Mouse (Mus musculus): ENCODE results near the gene Kmt2e. TPM values are rescaled to one million over a fixed set of nuclear protein-coding genes. Genes with fewer than 3 reads are reported as not detected.

Kmt2e gene
- total RNA-seq, 1 experiment, result 9.1 TPM

DNA sequence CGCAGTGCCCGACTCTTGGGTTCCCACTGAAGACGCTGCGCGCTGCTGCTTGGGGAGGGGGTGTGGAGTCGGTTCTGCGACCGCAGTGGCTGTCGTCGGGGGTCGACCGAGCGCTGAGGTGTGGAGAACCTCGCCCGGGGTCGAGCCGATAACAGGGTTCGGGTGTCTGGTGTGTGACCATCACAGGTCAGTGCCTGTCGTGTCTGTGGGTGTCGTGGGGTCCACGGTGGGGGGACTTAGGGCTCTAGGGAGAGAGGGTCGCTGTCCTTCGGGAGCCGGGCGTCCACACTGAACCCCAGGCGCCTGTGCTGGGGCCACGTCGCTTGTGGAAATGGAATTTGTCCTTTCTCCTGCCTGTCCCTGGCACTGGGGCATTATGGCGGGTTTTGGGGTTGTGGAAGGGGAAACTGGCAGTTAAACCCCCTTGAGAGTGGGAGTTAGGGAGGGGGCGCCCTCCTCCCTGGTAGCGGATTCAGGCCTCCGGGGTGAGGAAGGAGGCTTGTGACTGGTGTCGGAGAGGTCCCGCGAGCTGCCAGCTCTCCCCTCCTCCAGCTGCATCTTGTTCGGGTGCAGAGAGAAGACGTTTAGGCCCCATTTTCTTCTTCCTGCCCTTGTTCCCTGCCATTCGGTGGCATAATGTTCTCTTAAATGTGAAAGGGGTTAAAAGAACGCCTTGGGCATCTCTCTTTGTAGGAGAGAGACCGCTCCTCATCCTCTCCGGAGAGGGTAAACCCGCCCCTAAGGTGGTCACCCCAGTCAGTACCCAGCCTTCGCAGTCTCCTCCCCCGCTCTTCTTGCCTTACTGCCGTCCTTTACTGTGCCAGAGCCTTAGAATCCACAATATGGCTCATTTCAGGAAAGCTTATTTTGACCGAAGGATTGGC is 599 bp downstream of the Kmt2e start:
- in situ Hi-C loops (cut with MboI; ENCODE audit: low sequenced_read_pairs in 2 of 2, unreplicated experiment in 2 of 2), result no loop called here
- TF ChIP-seq HCFC1 (IDR thresholded peaks at IDR 0.05; ENCODE audit: borderline replicate concordance, insufficient read depth, low read length) (no peak), CHD2 (IDR thresholded peaks at IDR 0.05; ENCODE audit: low read depth, low read length) (no peak), MAFK (IDR thresholded peaks at IDR 0.05; ENCODE audit: insufficient read depth, low read depth, low read length) (no peak), ZNF384 (IDR thresholded peaks at IDR 0.05; ENCODE audit: low read depth, low read length) (no peak), ZC3H11A (IDR thresholded peaks at IDR 0.05; ENCODE audit: borderline replicate concordance, low read depth, low read length) (no peak)
- peak overlapping the region; percentile 76 for H3K27ac ChIP-seq (ENCODE audit: insufficient read depth, low read depth, low read length, poor library complexity, severe bottlenecking)
- peak overlapping the region; percentile 97 for H3K9ac ChIP-seq (ENCODE audit: insufficient read depth, low read depth, low read length, poor library complexity, severe bottlenecking)
- H3K9me3 ChIP-seq (ENCODE audit: control insufficient read depth, insufficient read depth, low read depth, low read length), result no peaks in the 10 kb centered on the region
- 0 out of 2 replicates have a peak, but pooled peaks cover 2% of the 10 kb centered on the region for H3K36me3 ChIP-seq (ENCODE audit: control insufficient read depth, insufficient read depth, low read length, poor library complexity, severe bottlenecking)
- no peak for DNase-seq (ENCODE audit: low read depth, low spot score)
- H3K4me1 ChIP-seq (ENCODE audit: control insufficient read depth in 2 of 2, insufficient read depth in 2 of 2, low read length in 2 of 2, poor library complexity in 1 of 2), result peaks cover 0 to 10% of the 10 kb centered on the region in 2 experiments; a peak in 2 of 4 replicates
- peak overlapping the region; percentile 89 to 93 for H3K4me3 ChIP-seq (ENCODE audit: insufficient read depth in 1 of 2, low read depth in 1 of 2, low read length in 2 of 2, poor library complexity in 1 of 2, severe bottlenecking in 1 of 2)

DNA sequence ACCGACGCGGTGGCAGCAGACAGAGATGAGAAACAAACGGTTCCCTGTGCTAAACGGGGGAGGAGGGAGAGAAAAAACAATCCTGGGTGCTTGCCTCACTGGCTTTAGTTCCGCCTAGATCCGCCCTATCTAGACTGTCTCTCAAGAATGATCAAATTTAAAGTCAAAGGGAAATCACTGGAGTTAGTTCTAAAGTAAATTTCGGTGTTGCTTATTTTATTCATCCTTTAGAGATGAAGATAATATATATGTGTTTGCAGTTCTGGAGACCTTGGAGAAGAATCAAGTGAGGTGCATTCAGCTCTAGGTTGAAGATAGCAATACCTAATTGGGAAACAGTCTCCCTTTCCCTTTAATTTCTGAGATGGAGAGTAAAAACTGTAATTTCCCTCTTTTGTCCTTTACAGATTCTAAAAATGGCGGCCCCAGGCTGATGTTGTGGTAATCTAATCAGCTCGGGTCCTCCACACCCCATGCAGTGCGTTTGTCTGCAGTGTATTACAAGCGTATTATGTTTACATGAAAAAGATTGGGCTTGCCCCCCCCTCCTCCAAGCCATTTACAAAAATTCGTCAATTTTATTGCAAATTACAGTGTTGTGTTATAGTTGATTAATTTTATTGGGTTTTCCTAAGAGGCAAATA is 1.4 kb downstream of the Kmt2e start:
- H3K4me3 ChIP-seq (ENCODE audit: insufficient read depth in 1 of 2, low read depth in 1 of 2, low read length in 2 of 2, poor library complexity in 1 of 2, severe bottlenecking in 1 of 2), result peak overlapping the region; percentile 89 to 93
- peak overlapping the region; percentile 51; the same call in 1 of the 2 replicates for H3K27ac ChIP-seq (ENCODE audit: insufficient read depth, low read depth, low read length, poor library complexity, severe bottlenecking)
- TF ChIP-seq ZNF384 (IDR thresholded peaks at IDR 0.05; ENCODE audit: low read depth, low read length), result 0 out of 2 replicates have a peak, but pooled peaks have one; percentile 14
- TF ChIP-seq ZC3H11A (IDR thresholded peaks at IDR 0.05; ENCODE audit: borderline replicate concordance, low read depth, low read length), result no peak
- no peaks in the 10 kb centered on the region for H3K9me3 ChIP-seq (ENCODE audit: control insufficient read depth, insufficient read depth, low read depth, low read length)
- in situ Hi-C loops (cut with MboI; ENCODE audit: low sequenced_read_pairs in 2 of 2, unreplicated experiment in 2 of 2), result no loop called here
- no peak for DNase-seq (ENCODE audit: low read depth, low spot score)
- H3K36me3 ChIP-seq (ENCODE audit: control insufficient read depth, insufficient read depth, low read length, poor library complexity, severe bottlenecking), result 0 out of 2 replicates have a peak, but pooled peaks cover 2% of the 10 kb centered on the region
- peaks cover 0 to 10% of the 10 kb centered on the region in 2 experiments; a peak in 2 of 4 replicates for H3K4me1 ChIP-seq (ENCODE audit: control insufficient read depth in 2 of 2, insufficient read depth in 2 of 2, low read length in 2 of 2, poor library complexity in 1 of 2)
- H3K9ac ChIP-seq (ENCODE audit: insufficient read depth, low read depth, low read length, poor library complexity, severe bottlenecking), result peak overlapping the region; percentile 97

- Histone ChIP-seq H3K4me3 (ENCODE audit: insufficient read depth in 1 of 2, low read depth in 1 of 2, low read length in 2 of 2, poor library complexity in 1 of 2, severe bottlenecking in 1 of 2) (no peak overlapping the region), H3K9ac (ENCODE audit: insufficient read depth, low read depth, low read length, poor library complexity, severe bottlenecking) (no peak overlapping the region), H3K36me3 (ENCODE audit: control insufficient read depth, insufficient read depth, low read length, poor library complexity, severe bottlenecking) (no peaks in the 10 kb centered on the region), H3K4me1 (ENCODE audit: control insufficient read depth in 2 of 2, insufficient read depth in 2 of 2, low read length in 2 of 2, poor library complexity in 1 of 2) (peaks cover 0 to 3% of the 10 kb centered on the region in 2 experiments; a peak in 1 of 4 replicates), H3K9me3 (ENCODE audit: control insufficient read depth, insufficient read depth, low read depth, low read length) (no peaks in the 10 kb centered on the region), H3K27ac (ENCODE audit: insufficient read depth, low read depth, low read length, poor library complexity, severe bottlenecking) (no peak overlapping the region)
- DNase-seq (ENCODE audit: low read depth, low spot score), result no peak
- TF ChIP-seq ZNF384 (IDR thresholded peaks at IDR 0.05; ENCODE audit: low read depth, low read length), result no peak
- no peak for TF ChIP-seq MAFK (IDR thresholded peaks at IDR 0.05; ENCODE audit: insufficient read depth, low read depth, low read length)
- no peak for TF ChIP-seq ZC3H11A (IDR thresholded peaks at IDR 0.05; ENCODE audit: borderline replicate concordance, low read depth, low read length)
- TF ChIP-seq CHD2 (IDR thresholded peaks at IDR 0.05; ENCODE audit: low read depth, low read length), result no peak
- TF ChIP-seq HCFC1 (IDR thresholded peaks at IDR 0.05; ENCODE audit: borderline replicate concordance, insufficient read depth, low read length), result no peak
- in situ Hi-C loops (cut with MboI; ENCODE audit: low sequenced_read_pairs in 2 of 2, unreplicated experiment in 2 of 2), result no loop called here
Observed at GRCm38 (mm10) chr5:23436735-23437134, 2.5 kb downstream of the Kmt2e start.

DNA sequence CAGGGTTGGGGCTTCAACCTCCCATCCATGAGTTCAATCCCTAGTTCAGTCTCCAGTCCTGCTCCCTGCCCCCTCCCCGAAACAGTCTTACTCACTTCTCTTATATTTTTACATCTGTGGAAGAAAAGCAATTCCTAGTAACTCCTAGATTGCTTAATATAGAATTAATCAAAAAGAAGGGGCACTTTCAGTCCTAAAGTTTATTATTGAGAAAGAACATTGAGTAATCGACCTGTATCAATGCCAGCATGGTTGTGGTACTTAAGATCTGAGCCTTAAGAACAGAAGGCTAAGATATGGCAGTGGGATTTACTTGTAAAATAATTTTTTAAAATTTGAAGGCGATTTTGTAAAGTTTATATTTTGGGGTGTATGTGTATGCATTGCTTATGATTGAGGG is 5.6 kb downstream of the Kmt2e start:
- in situ Hi-C loops (cut with MboI; ENCODE audit: low sequenced_read_pairs in 2 of 2, unreplicated experiment in 2 of 2), result no loop called here
- Histone ChIP-seq H3K9ac (ENCODE audit: insufficient read depth, low read depth, low read length, poor library complexity, severe bottlenecking) (no peak overlapping the region), H3K4me3 (ENCODE audit: insufficient read depth in 1 of 2, low read depth in 1 of 2, low read length in 2 of 2, poor library complexity in 1 of 2, severe bottlenecking in 1 of 2) (no peak overlapping the region), H3K4me1 (ENCODE audit: control insufficient read depth in 2 of 2, insufficient read depth in 2 of 2, low read length in 2 of 2, poor library complexity in 1 of 2) (peaks cover 0 to 5% of the 10 kb centered on the region in 2 experiments; a peak in 1 of 4 replicates), H3K27ac (ENCODE audit: insufficient read depth, low read depth, low read length, poor library complexity, severe bottlenecking) (no peak overlapping the region), H3K9me3 (ENCODE audit: control insufficient read depth, insufficient read depth, low read depth, low read length) (no peaks in the 10 kb centered on the region), H3K36me3 (ENCODE audit: control insufficient read depth, insufficient read depth, low read length, poor library complexity, severe bottlenecking) (no peaks in the 10 kb centered on the region)
- no peak for DNase-seq (ENCODE audit: low read depth, low spot score)
- TF ChIP-seq ZC3H11A (IDR thresholded peaks at IDR 0.05; ENCODE audit: borderline replicate concordance, low read depth, low read length), result no peak
- no peak for TF ChIP-seq ZNF384 (IDR thresholded peaks at IDR 0.05; ENCODE audit: low read depth, low read length)
- TF ChIP-seq MAFK (IDR thresholded peaks at IDR 0.05; ENCODE audit: insufficient read depth, low read depth, low read length), result no peak
- no peak for TF ChIP-seq HCFC1 (IDR thresholded peaks at IDR 0.05; ENCODE audit: borderline replicate concordance, insufficient read depth, low read length)
- TF ChIP-seq CHD2 (IDR thresholded peaks at IDR 0.05; ENCODE audit: low read depth, low read length), result no peak

Measured in ES-E14 (cell line).